Mouse (Mus musculus) bone marrow, adult 2 months (tissue): ENCODE data around the gene Atg4b.

Source experiments
- CTCF ChIP-seq: fragments of 200-500 bp; IDR thresholded peaks from 2 replicates; pipeline ENCODE4 v1.5.1; 2011; ENCODE audit warnings: low read length, control low read depth; ENCODE audit not compliant: control insufficient read depth, insufficient read depth
- POLR2A ChIP-seq: fragments of 200-500 bp; IDR thresholded peaks from 2 replicates; pipeline ENCODE4 v1.6.1; 2011; ENCODE audit warnings: low read depth, mild to moderate bottlenecking, control low read depth, low read length, borderline replicate concordance; ENCODE audit not compliant: control insufficient read depth

DNA sequence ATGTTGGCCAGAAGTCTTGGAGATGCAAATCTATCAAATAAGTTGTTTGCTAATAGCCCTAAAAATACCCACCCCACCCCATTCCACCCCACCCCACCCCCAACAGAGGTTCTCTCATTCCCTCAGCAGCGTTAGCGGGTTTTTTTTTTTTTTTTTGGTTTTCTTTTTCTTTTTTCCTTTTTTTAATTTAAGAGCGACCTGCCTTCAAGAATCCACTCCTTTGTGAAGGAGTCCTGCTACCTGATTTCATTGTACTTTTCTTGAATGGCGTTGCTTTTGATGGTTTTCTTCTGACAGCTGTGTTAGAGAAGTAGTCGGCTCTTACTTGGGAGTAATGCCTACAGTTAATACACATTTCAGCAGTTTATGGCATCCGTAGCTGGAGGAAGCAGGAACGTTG lies 4.3 kb downstream of the Atg4b start:
- TF ChIP-seq CTCF (no peak), POLR2A (no peak)
